Mouse (Mus musculus): ENCODE results near the gene Ccdc85c.

- no peak for TF ChIP-seq POLR2A (IDR thresholded peaks at IDR 0.05; ENCODE audit: borderline replicate concordance, extremely low read depth, low read depth, low read length)
- TF ChIP-seq CTCF (IDR thresholded peaks at IDR 0.05; ENCODE audit: insufficient read depth, low read length) = no peak
These were observed 28.6 kb upstream of the Ccdc85c start for GRCm38 (mm10) chr12:108303778-108304365.
